Mouse (Mus musculus) hindbrain, embryonic 13.5 days (tissue): Measurements from ENCODE around the gene Dusp9. TPM values are rescaled to one million over a fixed set of nuclear protein-coding genes. Genes with fewer than 3 reads are reported as not detected.
A peak's percentile ranks its signal among the peaks of the same experiment; 100 is the strongest.

Experiments used
- ATAC-seq: fragments of 200-750 bp; cut with Nextera tagmentation; 2 replicates; pipeline ENCODE4 v1.8.0; 2017; ENCODE audit warnings: moderate TSS enrichment; ENCODE audit not compliant: low FRiP score
- H3K27ac ChIP-seq: fragments of 300-500 bp; sonication (generic); 2 replicates; pipeline ENCODE4 v1.5.1; 2015; ENCODE audit warnings: inconsistent platforms, mild to moderate bottlenecking, moderate library complexity
- H3K27me3 ChIP-seq: fragments of 300-500 bp; sonication (generic); 2 replicates; pipeline ENCODE4 v1.6.1; 2015; ENCODE audit warnings: mild to moderate bottlenecking, inconsistent platforms
- H3K36me3 ChIP-seq: fragments of 300-500 bp; sonication (generic); 2 replicates; pipeline ENCODE4 v1.6.1; 2015; ENCODE audit warnings: mild to moderate bottlenecking, inconsistent platforms
- H3K4me1 ChIP-seq: fragments of 300-500 bp; sonication (generic); replicated peaks from 2 replicates; pipeline ENCODE4 v1.6.1; 2015; ENCODE audit warnings: inconsistent platforms
- H3K4me2 ChIP-seq: fragments of 300-500 bp; sonication (generic); 2 replicates; pipeline ENCODE4 v1.6.1; 2015; ENCODE audit warnings: inconsistent platforms, mild to moderate bottlenecking, moderate library complexity
- H3K4me3 ChIP-seq: fragments of 300-500 bp; sonication (generic); 2 replicates; pipeline ENCODE4 v1.5.1; 2015; ENCODE audit warnings: mild to moderate bottlenecking, inconsistent platforms
- H3K9ac ChIP-seq: fragments of 300-500 bp; sonication (generic); 2 replicates; pipeline ENCODE4 v1.6.1; 2015; ENCODE audit warnings: mild to moderate bottlenecking, inconsistent platforms
- H3K9me3 ChIP-seq: fragments of 300-500 bp; sonication (generic); 2 replicates; pipeline ENCODE4 v1.6.1; 2016; ENCODE audit warnings: inconsistent platforms
- whole genome bisulfite sequencing: fragments of 180-500 bp; shearing (Covaris S2); methylation state at CpG from one replicate; pipeline ENCODE4 v1.1.7; 2015; 5-methylcytosine and 5-hydroxymethylcytosine counted together
- polyA plus RNA-seq: library from polyadenylated mRNA; unstranded; fragments of >200 nt; fragmentation: Nextera tagmentation; extraction: Ambion mirVana; gene quantifications from 2 replicates; pipeline ENCODE4 v1.2.1, GENCODE M21; 2015

The Dusp9 gene
- polyA plus RNA-seq: 1.1 and 1.2 TPM in 2 replicates

- ATAC-seq: peak; percentile 73
- peak within 1 kb of the TSS; percentile 33 for H3K4me3 ChIP-seq
- no peaks in the 10 kb centered on the region for H3K36me3 ChIP-seq
- no peaks in the 10 kb centered on the region for H3K9me3 ChIP-seq
- WGBS: 17% methylated on average over 24 of the region's 28 CpGs
- H3K27ac ChIP-seq: no peak within 1 kb of the TSS
- H3K4me1 ChIP-seq: peaks cover 19% of the 10 kb centered on the region
- peak within 1 kb of the TSS; percentile 54 for H3K4me2 ChIP-seq
- peaks cover 77% of the 10 kb centered on the region for H3K27me3 ChIP-seq
- peak within 1 kb of the TSS; percentile 43; the same call in 1 of the 2 replicates for H3K9ac ChIP-seq
Measured at GRCm38 (mm10) chrX:73639255-73639675, at the start of gene Dusp9. Gene Dusp9, plus strand, starts transcription at chrX:73639419.

- no peaks in the 10 kb centered on the region for H3K27me3 ChIP-seq
- 27% methylated on average over 6 of the region's 6 CpGs for WGBS
- no peaks in the 10 kb centered on the region for H3K4me1 ChIP-seq
- H3K4me3 ChIP-seq: no peak overlapping the region
- no peaks in the 10 kb centered on the region for H3K36me3 ChIP-seq
- no peak for ATAC-seq
- H3K4me2 ChIP-seq: no peak overlapping the region
- no peak overlapping the region for H3K9ac ChIP-seq
- no peaks in the 10 kb centered on the region for H3K9me3 ChIP-seq
- no peak overlapping the region for H3K27ac ChIP-seq
Measured at GRCm38 (mm10) chrX:73593212-73593611, 46.0 kb upstream of the Dusp9 start.

DNA sequence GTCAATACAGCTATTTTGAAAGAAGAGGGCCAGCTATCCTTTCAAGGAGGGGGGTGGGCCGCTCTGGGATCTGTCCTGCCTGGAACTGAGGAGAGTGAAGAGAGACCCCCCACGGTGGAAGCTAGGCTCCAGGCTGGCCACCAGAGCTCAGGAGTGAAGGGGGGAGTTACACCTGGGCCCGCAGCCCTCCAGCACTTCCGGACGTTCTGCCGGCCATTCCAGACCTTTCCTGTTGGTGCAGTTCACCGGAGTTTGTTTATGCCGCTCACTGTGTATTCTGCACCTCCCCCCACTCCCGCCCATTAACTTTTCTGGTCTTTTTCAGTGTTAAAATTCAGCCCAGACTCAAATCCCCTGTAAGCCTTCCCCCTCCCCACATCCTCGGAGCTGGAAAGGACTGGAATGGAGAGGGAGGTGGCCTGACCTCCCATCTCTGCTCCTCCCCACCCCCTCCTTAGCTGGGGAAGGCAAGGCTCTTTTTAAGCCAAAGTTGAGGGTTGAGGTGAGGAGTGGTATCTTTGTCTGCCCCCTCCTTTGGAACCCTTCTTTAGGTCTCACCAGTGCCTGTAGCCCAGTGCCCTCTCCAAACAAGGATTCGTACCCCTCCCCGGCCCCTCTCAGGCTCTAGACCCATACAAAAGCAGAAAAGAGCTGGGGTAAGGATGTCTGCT, 44.6 kb upstream of the Dusp9 start:
- H3K27me3 ChIP-seq: no peaks in the 10 kb centered on the region
- WGBS: 35% methylated on average over 12 of the region's 12 CpGs
- H3K36me3 ChIP-seq: no peaks in the 10 kb centered on the region
- no peaks in the 10 kb centered on the region for H3K4me1 ChIP-seq
- no peak overlapping the region for H3K9ac ChIP-seq
- H3K4me2 ChIP-seq: no peak overlapping the region
- no peak overlapping the region for H3K27ac ChIP-seq
- no peak overlapping the region for H3K4me3 ChIP-seq
- ATAC-seq: no peak
- H3K9me3 ChIP-seq: no peaks in the 10 kb centered on the region

DNA sequence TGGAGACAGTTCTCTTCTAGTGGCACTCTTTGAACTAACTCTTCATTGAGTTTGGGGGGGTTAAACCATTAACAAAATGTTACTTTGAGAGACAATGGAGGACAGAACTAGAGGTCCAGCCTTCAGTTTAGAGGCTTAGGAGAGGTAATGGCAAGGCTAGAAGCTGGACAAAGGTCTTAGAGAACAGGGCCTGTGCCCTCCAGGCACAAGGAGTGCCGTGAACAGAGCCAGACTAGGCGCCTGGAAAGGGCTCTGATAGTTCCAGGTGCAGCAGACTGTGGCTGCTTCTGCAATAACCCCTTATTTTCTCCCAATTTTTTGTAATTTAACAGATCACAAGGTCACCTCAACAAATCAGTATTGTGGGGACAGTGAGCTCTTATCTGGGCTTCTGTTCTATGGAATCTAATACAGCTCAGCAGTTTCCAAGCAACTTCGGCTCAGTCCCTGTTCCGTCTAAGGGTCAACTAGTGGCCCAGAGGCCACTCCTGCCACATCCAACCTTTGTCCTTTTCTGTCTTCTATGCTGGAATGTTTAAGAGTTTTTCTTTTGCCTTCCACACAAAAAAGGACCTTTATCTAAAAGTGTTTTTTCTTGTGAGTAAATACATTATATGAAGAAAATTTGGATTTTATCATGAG, 43.8 kb upstream of the Dusp9 start:
- Histone ChIP-seq H3K27me3 (no peaks in the 10 kb centered on the region), H3K27ac (no peak overlapping the region), H3K4me3 (no peak overlapping the region), H3K4me1 (no peaks in the 10 kb centered on the region), H3K9ac (no peak overlapping the region), H3K36me3 (no peaks in the 10 kb centered on the region), H3K9me3 (no peaks in the 10 kb centered on the region), H3K4me2 (no peak overlapping the region)
- no peak for ATAC-seq
- WGBS: 66% methylated on average over 4 of the region's 4 CpGs

DNA sequence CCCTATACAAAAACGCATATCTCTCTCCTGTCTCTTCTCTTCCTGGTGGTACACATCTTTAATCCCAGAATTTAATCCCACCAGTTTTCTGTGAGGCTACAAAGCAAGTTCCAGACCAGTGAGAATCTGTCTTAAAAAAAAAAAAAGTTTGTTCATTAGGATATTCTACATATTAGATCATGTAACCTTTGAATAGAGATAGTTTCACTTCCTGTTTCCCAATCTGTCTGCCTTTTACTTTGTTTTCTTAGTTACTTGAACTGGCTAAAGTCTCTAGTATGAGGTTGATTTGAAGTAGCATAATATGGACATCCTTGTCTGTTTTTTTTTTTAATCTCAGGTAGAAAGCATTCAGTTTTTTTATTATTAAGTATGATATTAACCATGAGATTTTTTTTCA, 37.8 kb upstream of the Dusp9 start:
- H3K27ac ChIP-seq: no peak overlapping the region
- WGBS: 86% methylated on average over 1 of the region's 1 CpGs
- no peak overlapping the region for H3K4me2 ChIP-seq
- no peak overlapping the region for H3K4me3 ChIP-seq
- no peaks in the 10 kb centered on the region for H3K9me3 ChIP-seq
- H3K36me3 ChIP-seq: no peaks in the 10 kb centered on the region
- no peak overlapping the region for H3K9ac ChIP-seq
- no peaks in the 10 kb centered on the region for H3K27me3 ChIP-seq
- ATAC-seq: no peak
- H3K4me1 ChIP-seq: no peaks in the 10 kb centered on the region

GRCm38 (mm10) chrX:73613665-73614064, 25.6 kb upstream of the Dusp9 start:
- Histone ChIP-seq H3K36me3 (no peaks in the 10 kb centered on the region), H3K27ac (no peak overlapping the region), H3K4me2 (no peak overlapping the region), H3K27me3 (no peaks in the 10 kb centered on the region), H3K4me3 (no peak overlapping the region), H3K4me1 (no peaks in the 10 kb centered on the region), H3K9ac (no peak overlapping the region), H3K9me3 (no peaks in the 10 kb centered on the region)
- whole genome bisulfite sequencing: 67% methylated on average over 4 of the region's 4 CpGs
- ATAC-seq: no peak

- Histone ChIP-seq H3K27me3 (no peaks in the 10 kb centered on the region), H3K4me3 (no peak overlapping the region), H3K9ac (no peak overlapping the region), H3K4me1 (no peaks in the 10 kb centered on the region), H3K9me3 (no peaks in the 10 kb centered on the region), H3K36me3 (no peaks in the 10 kb centered on the region), H3K27ac (no peak overlapping the region), H3K4me2 (no peak overlapping the region)
- ATAC-seq: no peak
- WGBS: 89% methylated on average over 1 of the region's 1 CpGs
Measured at GRCm38 (mm10) chrX:73615876-73616275, 23.3 kb upstream of the Dusp9 start.

- Histone ChIP-seq H3K9ac (no peak overlapping the region), H3K9me3 (no peaks in the 10 kb centered on the region), H3K4me3 (no peak overlapping the region), H3K27ac (no peak overlapping the region), H3K4me2 (no peak overlapping the region), H3K4me1 (no peaks in the 10 kb centered on the region), H3K27me3 (no peaks in the 10 kb centered on the region), H3K36me3 (no peaks in the 10 kb centered on the region)
- no peak for ATAC-seq
Measured at GRCm38 (mm10) chrX:73619401-73619800, 19.8 kb upstream of the Dusp9 start.

DNA sequence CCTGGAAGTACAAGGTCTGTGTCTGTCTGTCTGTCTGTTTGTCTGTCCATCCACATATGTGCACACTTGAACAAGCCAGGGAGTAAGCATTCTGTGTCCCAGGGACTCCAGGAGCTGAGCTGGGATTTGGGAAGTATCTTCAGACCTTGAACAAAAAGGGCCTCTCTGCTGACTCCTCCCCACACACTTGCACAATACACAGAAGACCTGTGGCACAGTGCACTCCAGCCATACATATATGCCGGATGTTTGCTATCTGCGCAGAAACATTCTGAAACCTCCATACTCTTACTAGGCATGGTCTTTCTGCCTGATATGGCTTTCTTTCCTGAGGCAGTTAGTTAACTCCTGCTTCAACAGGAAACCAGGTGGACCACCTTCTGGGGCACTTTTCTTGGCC, 19.3 kb upstream of the Dusp9 start:
- Histone ChIP-seq H3K27ac (no peak overlapping the region), H3K4me1 (no peaks in the 10 kb centered on the region), H3K4me3 (no peak overlapping the region), H3K4me2 (no peak overlapping the region), H3K36me3 (no peaks in the 10 kb centered on the region), H3K27me3 (no peaks in the 10 kb centered on the region), H3K9ac (no peak overlapping the region), H3K9me3 (no peaks in the 10 kb centered on the region)
- ATAC-seq: no peak
- 97% methylated on average over 2 of the region's 2 CpGs for WGBS

DNA sequence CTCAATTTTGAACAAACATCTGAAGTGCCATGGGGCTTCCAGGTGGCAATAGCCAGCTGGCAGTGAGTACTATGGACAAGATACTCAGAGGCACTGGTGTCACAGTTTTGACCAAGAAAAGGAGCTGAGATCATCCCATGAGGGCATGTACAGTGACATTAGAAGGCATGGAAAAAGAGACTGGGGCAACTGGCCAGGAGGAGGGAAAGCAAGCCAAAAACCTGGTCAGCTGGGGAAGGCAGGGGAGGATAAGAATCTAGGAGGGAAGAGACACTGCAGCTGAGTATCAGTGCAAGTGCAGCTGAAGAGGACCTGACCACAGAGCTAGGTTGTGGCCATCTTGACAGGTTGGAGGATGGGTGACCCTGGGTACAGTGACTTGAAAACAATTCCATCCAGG, 12.2 kb upstream of the Dusp9 start:
- no peak for ATAC-seq
- Histone ChIP-seq H3K27ac (no peak overlapping the region), H3K9me3 (no peaks in the 10 kb centered on the region), H3K9ac (no peak overlapping the region), H3K4me1 (no peaks in the 10 kb centered on the region), H3K4me3 (no peak overlapping the region), H3K36me3 (no peaks in the 10 kb centered on the region), H3K27me3 (0 out of 2 replicates have a peak, but pooled peaks cover 5% of the 10 kb centered on the region), H3K4me2 (no peak overlapping the region)

GRCm38 (mm10) chrX:73635425-73635824, 3.8 kb upstream of the Dusp9 start:
- Histone ChIP-seq H3K9ac (no peak overlapping the region), H3K4me2 (peak overlapping the region; percentile 42), H3K4me1 (peaks cover 19% of the 10 kb centered on the region), H3K4me3 (peak overlapping the region; percentile 19; the same call in 1 of the 2 replicates), H3K27me3 (peaks cover 74% of the 10 kb centered on the region), H3K36me3 (no peaks in the 10 kb centered on the region), H3K9me3 (no peaks in the 10 kb centered on the region), H3K27ac (no peak overlapping the region)
- WGBS: 13% methylated on average over 13 of the region's 19 CpGs
- ATAC-seq: no peak

GRCm38 (mm10) chrX:73637415-73637814, 1.8 kb upstream of the Dusp9 start:
- 11% methylated on average over 16 of the region's 19 CpGs for WGBS
- Histone ChIP-seq H3K9ac (peak overlapping the region; percentile 46; the same call in 1 of the 2 replicates), H3K4me3 (peak overlapping the region; percentile 37), H3K27ac (no peak overlapping the region), H3K9me3 (no peaks in the 10 kb centered on the region), H3K27me3 (peaks cover 86% of the 10 kb centered on the region), H3K36me3 (no peaks in the 10 kb centered on the region), H3K4me1 (peaks cover 19% of the 10 kb centered on the region), H3K4me2 (peak overlapping the region; percentile 61)
- no peak; the same call in 1 of the 2 replicates for ATAC-seq
